Mouse (Mus musculus) heart, postnatal 0 days (tissue): Measurements from ENCODE around the gene Crygc.

ENCODE experiments used
- CTCF ChIP-seq: IDR thresholded peaks from 2 replicates; pipeline ENCODE4 v1.5.1; 2016; ENCODE audit warnings: antibody characterized with exemption, control low read depth, low read depth
- EP300 ChIP-seq: IDR thresholded peaks from 2 replicates; pipeline ENCODE4 v1.6.1; 2016; ENCODE audit warnings: antibody characterized with exemption, low read depth

DNA sequence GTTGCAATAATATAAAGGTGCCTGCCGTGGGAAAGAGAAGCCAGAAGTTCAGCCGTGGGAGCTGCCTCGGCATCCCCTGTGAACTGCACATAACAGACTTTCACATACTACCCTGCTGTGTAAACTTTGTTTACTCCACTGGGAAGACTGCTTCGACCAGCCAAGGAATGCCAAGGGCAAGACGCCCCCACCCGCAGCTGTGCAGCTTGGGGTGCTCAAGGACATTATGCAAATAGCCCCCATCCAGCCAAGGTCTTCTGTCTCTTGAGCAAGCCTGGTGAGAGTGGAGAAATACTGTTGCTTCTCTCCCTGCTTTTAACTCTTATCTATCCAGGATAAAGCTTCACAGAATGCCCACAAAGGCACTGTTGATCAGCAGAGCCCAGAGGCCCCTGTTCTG is 32.7 kb downstream of the Crygc start:
- TF ChIP-seq CTCF (no peak), EP300 (no peak)
